Mouse (Mus musculus) embryo, embryonic 10 days (tissue): ENCODE measurements around the gene Raly.
A peak's percentile ranks its signal among the peaks of the same experiment; 100 is the strongest.

Experiments
- DNase-seq: peaks from one replicate; pipeline ENCODE4 v3.0.0-alpha.2; 2015; ENCODE audit warnings: low spot score

The Raly gene

GRCm38 (mm10) chr2:154790656-154791483, at the start of gene Raly, which contains the start of gene a:
Gene Raly (plus strand): TSS chr2:154791096.
Gene a (plus strand): TSS chr2:154791402.
- DNase-seq, result peak; percentile 99

- DNase-seq, result peak; percentile 49
These were observed 47.7 kb upstream of the Raly start for GRCm38 (mm10) chr2:154742911-154743819.

- peak; percentile 23 for DNase-seq
These were observed 47.0 kb upstream of the Raly start for GRCm38 (mm10) chr2:154743915-154744314.

GRCm38 (mm10) chr2:154748383-154748782, 42.5 kb upstream of the Raly start:
- no peak for DNase-seq

GRCm38 (mm10) chr2:154749046-154750036, 41.6 kb upstream of the Raly start:
- peak; percentile 48 for DNase-seq

GRCm38 (mm10) chr2:154751924-154752323, 39.0 kb upstream of the Raly start:
- no peak for DNase-seq

- DNase-seq, result no peak
These were observed 36.8 kb upstream of the Raly start for GRCm38 (mm10) chr2:154754068-154754560.

- DNase-seq, result peak; percentile 46
These were observed 35.1 kb upstream of the Raly start for GRCm38 (mm10) chr2:154755791-154756190.

- no peak for DNase-seq
These were observed 33.2 kb upstream of the Raly start for GRCm38 (mm10) chr2:154757691-154758090.

GRCm38 (mm10) chr2:154758454-154758853, 32.4 kb upstream of the Raly start:
- no peak for DNase-seq

GRCm38 (mm10) chr2:154763226-154763625, 27.7 kb upstream of the Raly start:
- no peak for DNase-seq

GRCm38 (mm10) chr2:154764828-154765497, 25.9 kb upstream of the Raly start:
- DNase-seq, result no peak

GRCm38 (mm10) chr2:154765554-154766008, 25.3 kb upstream of the Raly start:
- no peak for DNase-seq

GRCm38 (mm10) chr2:154767051-154767450, 23.8 kb upstream of the Raly start:
- DNase-seq, result no peak

- DNase-seq, result no peak
These were observed 21.0 kb upstream of the Raly start, which contains the start of gene Gm14214 for GRCm38 (mm10) chr2:154769930-154770329. Gene Gm14214 (minus strand): TSS chr2:154770030.

- no peak for DNase-seq
These were observed 19.3 kb upstream of the Raly start for GRCm38 (mm10) chr2:154771604-154772003.

- DNase-seq, result peak; percentile 78
These were observed 16.9 kb upstream of the Raly start for GRCm38 (mm10) chr2:154774032-154774431.

GRCm38 (mm10) chr2:154776496-154776895, 14.4 kb upstream of the Raly start:
- no peak for DNase-seq

GRCm38 (mm10) chr2:154779648-154780047, 11.2 kb upstream of the Raly start:
- no peak for DNase-seq

- no peak for DNase-seq
These were observed 8.5 kb upstream of the Raly start for GRCm38 (mm10) chr2:154782361-154782760.
